Mouse (Mus musculus) thymus, adult 2 months (tissue): ENCODE data around the gene Gm11172.

Source experiments
- CTCF ChIP-seq: fragments of 200-500 bp; IDR thresholded peaks from 2 replicates; pipeline ENCODE4 v1.5.1; 2012; ENCODE audit warnings: mild to moderate bottlenecking, control low read depth, low read length, moderate library complexity, borderline replicate concordance; ENCODE audit not compliant: control insufficient read depth, poor library complexity, insufficient read depth; ENCODE audit errors: extremely low read depth
- POLR2A ChIP-seq: fragments of 200-500 bp; IDR thresholded peaks from 2 replicates; pipeline ENCODE4 v1.6.1; 2012; ENCODE audit warnings: mild to moderate bottlenecking, low read length, control low read depth, moderate library complexity; ENCODE audit not compliant: control insufficient read depth, poor library complexity, insufficient read depth; ENCODE audit errors: extremely low read depth

DNA sequence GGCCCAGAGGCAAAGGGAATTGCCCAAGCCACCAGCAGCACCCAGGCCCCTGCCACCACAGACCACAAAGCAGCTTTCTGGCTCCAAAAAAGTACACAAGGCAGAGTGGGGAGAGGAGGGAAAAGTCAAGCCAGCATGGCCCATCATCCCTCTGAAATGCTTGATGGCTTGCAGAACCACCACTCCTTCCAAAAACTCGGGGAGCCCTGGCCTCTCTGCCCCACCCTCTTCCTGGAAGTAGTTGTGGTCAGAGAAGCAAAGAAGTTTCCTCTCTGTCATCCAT is 29.6 kb upstream of the Gm11172 start:
- no peak for TF ChIP-seq CTCF
- TF ChIP-seq POLR2A: no peak
